Mouse (Mus musculus) liver, postnatal 0 days (tissue): Measurements from ENCODE around the gene Ass1.

Experiments used
- CTCF ChIP-seq: sonication (generic); IDR thresholded peaks from 2 replicates; pipeline ENCODE4 v1.5.1; 2016; ENCODE audit warnings: antibody characterized with exemption, low read depth
- EP300 ChIP-seq: IDR thresholded peaks from 2 replicates; pipeline ENCODE4 v1.6.1; 2016; ENCODE audit warnings: antibody characterized with exemption, low read depth, mild to moderate bottlenecking

DNA sequence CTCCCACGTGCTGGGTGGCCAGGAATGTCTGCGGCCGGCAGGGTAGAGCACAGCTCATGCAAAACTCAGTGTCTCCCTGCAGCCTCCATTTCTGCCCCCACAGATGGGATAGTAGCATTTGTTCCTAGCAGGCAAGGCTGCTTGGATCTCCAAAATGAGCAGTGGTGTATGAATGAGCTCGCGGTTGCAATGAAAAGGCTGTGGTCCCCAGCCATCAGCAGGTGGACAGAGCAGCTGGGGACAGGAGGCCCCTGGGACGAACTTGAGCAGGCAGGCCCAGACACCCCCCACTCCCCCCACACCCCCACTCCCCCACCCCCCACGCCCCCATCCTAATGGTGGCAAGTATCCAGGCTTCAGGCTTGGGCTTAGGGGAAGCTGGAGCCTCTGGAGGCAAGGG, 27.1 kb downstream of the Ass1 start:
- no peak for TF ChIP-seq CTCF
- TF ChIP-seq EP300: no peak
